Mouse (Mus musculus): ENCODE measurements around the gene Diexf. TPM values are rescaled to one million over a fixed set of nuclear protein-coding genes. Genes with fewer than 3 reads are reported as not detected.

Gene Diexf
- total RNA-seq, 4 experiments from 2014 or later: 17.0 to 21.9 (median 19.7) TPM

DNA sequence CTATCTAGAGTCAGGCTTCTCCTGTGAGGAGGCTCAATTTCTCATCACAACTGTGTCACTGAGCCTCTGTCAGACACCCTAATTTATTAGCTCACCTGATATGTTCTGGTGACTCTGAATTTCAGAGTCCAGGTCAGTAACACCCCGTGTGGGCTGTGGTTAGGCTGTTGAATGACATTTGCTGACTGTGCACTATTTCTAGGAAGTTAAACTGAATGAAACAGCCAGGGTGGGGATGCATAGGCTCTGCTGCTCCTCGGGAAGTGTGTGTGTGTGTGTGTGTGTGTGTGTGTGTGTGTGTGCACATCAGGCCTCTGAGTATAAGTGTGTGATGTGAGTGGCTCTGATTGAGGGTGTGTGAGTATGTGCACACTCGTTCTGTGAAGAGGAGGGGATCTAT lies 8.6 kb upstream of the Diexf start:
- no peak for DNase-seq (ENCODE audit: low spot score in 2 of 2)

DNA sequence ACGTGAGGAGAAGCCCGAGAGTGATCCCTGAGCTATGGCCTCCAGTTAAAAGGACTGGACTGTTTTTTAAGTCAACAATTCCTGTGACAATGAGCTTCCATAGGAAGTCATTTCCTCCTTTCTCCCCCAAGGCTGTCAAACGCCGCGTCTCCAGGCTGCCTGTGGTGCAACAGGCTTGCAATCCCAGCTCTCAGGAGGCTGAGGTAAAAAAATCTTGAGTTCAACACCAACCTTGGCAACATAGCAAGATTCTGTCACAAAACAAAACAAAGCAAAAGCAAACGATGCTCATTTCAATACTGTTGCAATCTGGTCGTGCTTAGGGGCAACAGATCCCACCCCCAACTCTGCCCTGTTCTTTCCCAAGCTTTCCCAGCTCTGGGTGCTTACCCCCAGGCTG lies 8.0 kb upstream of the Diexf start:
- no peak for DNase-seq (ENCODE audit: low spot score in 2 of 2)

DNA sequence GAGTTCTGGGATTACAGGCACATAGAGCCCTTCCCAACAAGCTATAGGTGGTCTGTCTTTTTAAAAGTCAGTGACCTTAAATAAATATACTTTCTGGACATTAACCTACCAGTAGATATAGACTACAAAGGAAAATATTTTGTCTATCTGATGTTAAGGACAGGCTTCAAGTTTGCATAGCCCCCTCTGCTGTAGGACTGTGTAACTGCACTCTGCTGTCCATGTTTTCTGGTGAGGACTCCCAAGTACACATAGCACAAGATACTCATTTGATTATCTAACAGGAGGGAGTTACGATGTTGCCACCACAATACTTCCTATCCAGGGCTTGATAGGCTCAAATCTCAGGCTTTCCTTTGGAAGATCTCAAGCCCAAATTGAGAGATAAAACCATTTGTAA lies 3.7 kb upstream of the Diexf start:
- DNase-seq (ENCODE audit: low spot score in 2 of 2): no peak

DNA sequence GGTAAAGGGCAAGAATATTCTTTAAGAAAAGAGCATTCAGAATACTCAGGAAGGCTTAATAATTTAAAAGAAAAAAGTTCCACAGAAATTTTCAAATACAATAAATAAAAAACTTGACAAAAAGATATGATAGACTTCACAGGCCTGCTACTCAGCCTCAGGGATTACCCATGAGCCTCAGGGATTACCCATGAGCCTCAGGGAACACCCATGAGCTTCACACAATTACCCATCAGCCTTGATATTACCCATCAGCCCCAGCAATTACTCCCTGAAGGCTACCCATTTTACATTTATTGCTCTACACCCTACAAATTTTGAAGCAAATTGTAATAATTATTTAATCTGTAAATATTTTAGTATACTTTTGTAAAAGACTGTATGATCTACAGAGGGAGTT lies 2.3 kb upstream of the Diexf start:
- DNase-seq (ENCODE audit: low spot score in 2 of 2): no peak

DNA sequence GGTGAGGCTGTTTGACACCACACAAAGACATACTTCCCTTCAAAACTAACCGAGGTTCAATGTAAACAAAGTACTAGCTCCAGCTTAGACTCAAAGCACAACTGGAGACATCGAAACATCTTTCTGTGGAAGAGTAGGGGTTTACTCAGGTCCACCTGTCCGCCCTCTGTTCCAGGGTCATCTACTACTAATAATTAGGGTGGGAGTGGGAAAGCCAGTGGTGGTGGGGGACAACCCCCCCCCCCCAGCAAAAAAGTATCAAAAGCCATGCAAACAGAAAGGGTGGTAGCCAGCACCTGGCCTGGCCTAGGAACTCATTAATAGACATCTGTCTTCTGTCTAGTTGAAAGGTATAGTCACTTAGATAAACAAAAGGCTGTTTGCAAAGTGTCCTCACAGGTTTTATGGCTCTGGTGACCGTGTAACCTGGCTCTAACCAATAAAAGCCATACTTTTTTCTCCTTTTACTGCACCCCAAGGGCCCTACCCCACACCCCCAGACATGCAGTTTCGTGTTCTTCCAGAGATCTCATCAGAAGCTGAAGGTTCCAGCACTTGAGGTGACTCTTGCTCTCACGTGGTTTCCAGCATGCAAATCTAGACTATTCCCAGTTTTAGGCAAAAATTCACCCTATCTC lies 1.4 kb upstream of the Diexf start:
- DNase-seq (ENCODE audit: low spot score in 2 of 2): no peak

DNA sequence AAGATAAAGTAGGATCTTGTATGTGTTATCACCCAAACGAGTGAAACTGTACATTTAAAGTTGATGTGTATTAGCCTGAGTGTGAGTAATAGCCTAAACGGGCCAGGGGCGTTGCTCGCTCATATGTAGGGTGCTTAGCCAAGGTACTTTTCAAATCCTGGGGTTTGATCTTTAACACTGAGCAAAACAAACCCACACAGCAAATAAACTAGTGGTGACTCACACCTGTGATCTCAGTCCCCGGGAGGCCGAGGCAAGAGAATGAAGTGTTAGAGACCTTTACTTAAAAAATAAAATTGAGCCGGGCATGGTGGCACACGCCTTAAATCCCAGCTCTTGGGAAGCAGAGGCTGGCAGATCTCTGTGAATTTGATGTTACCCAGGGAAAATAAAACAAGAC lies 767 bp upstream of the Diexf start:
- no peak for DNase-seq (ENCODE audit: low spot score in 2 of 2)

DNA sequence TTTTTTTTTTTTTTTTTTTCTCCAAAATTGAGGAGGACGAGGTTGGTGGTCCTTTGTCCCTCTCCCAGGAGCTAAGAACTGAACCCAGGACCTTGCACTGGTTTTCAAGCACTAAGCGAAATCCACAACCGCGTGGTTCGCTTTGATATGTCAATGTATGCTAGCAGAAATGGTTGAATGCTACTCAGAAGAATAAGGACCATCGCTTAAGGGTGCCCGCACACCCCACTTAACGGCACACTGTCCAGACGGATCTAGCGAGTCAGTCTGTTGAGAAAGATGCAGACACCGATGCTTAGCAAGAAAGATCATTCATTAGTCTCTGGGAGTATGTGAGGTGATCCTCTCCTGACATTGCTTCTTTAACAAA lies 369 bp upstream of the Diexf start:
- DNase-seq (ENCODE audit: low spot score in 2 of 2): peak in 1 of 2 experiments; percentile 25

DNA sequence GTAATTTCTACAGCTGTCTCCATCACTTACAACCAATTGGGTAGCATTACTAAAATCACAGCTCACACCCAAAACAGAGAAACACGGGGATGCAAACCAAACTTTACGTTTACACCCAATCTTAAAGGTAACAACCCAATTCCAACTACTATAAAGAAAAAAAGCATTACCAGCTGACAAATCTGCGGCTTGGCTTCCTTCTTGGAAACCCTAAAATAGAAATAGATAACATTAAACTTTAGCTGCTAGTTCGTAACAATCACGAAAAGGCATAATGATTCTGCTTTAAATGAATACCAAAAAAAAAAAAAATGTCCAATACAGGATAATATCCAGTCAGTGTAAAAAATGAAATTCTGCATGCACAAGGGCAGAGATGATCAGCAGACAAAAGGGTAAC lies 751 bp downstream of the Diexf start:
- no peak for DNase-seq (ENCODE audit: low spot score in 2 of 2)

DNA sequence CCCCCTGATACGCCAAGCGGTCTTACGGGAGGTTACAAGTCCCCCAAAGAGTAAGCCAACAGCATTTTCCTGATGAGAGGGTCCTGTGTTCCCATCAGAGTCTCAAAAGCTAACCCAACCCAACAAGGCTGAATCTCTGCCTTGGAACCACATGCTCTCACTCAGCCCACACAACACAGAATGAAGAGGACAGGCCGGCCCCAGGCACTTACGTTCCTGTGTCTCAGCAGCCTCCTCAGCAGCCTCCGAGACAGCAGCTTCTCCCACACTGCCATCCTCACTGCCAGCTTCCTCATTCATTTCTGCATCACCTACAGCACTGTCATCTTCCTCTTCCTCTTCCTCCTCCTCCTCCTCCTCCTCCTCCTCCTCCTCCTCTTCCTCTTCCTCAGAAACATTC lies 2.0 kb downstream of the Diexf start:
- no peak for DNase-seq (ENCODE audit: low spot score in 2 of 2)

DNA sequence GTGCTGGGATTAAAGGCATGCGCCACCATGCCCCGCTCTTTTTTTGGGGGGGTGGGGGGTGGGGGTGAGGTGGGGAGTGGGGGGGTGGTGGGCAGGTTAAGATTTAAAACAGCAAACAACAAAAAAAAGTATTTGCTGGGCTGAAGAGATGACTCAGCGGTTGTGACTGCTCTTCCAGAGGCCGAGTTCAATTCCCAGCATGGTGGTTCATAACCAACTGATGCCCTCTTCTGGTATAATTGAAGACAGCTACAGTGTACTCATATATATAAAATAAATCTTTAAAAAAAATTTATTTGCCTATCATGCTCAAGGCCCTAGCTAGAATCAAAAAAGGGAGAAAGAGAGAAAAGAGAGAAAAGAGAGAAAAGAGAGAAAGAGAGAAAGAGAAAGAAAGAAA lies 4.2 kb downstream of the Diexf start:
- DNase-seq (ENCODE audit: low spot score in 2 of 2): no peak

DNA sequence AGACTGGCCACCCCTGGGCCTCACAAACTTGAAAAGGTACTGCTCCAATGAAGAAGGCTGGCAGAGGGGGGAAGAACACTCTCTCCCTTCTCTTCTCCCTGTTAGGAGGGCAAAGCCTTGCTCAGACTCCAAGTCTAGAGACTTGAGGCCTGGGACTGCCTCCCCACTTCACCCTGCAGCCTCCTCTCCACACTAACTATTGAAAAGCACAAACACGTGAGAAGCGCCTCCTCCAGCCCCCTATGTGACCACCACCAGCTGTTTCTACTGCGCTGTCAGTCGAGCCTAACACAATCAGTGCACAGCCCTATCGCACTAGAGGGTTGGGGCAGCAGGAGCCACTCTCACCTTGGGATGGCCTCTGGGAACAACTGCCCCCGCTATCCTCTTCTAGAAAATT lies 6.8 kb downstream of the Diexf start:
- DNase-seq (ENCODE audit: low spot score in 2 of 2): no peak

DNA sequence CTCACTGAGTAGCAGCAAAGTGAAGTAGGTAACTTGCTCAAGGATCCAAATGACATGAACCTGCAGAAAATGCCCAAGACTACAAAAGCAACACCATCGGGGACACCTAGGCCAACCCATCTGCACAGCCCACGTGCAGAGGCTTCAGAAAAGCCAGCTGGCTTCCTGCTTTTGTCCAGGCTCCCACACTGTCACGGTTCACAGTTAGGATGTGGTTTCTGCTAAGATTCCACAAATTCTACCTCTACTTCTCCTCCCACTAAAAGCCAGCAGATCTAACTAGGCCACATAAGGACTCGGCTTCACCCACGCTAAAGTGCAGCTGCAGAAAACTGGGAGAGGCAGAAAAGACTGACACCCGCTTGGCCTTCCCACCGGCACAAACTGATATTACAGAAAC lies 7.3 kb downstream of the Diexf start:
- peak in 1 of 2 experiments; percentile 71 for DNase-seq (ENCODE audit: low spot score in 2 of 2)

DNA sequence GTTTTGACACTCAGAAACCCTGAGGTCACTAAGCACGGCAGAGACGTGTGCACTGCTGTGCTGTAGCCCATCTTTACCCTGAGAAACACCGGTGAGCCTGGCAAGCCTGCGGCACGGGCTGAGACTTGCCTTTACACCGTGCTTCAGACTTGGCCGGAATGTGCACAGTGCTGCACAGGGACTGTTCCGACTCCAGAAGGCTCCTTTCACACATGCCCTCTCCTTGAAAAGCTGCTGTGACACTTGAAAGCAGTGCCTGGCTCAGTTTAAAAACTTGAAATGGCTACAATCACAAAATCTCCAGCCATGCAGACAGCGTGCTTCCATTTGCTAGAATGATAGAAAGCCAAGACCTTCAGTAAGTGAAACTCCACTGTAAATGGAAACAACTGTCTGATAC lies 18.0 kb downstream of the Diexf start:
- DNase-seq (ENCODE audit: low spot score in 2 of 2): no peak

DNA sequence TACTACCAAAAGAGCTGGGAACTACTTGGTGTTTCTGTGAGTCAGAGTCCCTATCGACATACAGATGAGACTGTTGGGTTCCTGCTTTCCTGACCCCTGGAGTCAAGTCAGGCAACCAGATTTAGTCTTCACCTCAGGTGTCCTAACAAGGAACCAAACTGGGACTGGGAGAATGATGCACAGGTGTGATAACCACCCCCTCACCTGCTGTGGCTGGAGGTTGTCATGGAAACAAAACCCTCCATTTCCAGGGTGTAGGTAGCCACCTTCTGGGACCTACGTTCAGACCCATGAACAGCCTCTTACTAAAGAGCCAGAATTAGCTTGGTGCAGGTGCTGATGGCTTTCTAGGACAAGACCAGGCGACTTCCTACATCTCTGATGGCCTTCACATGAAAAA lies 27.1 kb downstream of the Diexf start:
- no peak for DNase-seq (ENCODE audit: low spot score in 2 of 2)

DNA sequence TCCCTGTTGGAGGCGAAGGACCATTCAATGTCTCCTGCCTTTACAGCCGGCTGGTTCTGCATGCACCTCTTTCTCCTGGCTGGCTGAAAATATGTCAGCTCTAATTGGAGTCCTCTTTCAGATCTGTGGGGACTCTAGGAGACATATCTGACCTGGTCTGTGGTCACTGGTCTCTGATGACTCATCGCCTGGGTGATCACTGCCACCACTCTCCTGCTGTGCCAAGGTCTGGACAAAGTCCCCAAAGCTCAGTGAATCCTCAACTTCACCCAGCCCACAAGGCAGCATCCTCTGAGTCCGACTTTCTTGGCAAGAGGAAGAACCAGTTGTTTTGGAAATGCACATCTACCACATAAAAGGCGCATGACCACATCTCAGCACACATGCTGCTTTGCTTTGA lies 27.5 kb downstream of the Diexf start:
- no peak for DNase-seq (ENCODE audit: low spot score in 2 of 2)

DNA sequence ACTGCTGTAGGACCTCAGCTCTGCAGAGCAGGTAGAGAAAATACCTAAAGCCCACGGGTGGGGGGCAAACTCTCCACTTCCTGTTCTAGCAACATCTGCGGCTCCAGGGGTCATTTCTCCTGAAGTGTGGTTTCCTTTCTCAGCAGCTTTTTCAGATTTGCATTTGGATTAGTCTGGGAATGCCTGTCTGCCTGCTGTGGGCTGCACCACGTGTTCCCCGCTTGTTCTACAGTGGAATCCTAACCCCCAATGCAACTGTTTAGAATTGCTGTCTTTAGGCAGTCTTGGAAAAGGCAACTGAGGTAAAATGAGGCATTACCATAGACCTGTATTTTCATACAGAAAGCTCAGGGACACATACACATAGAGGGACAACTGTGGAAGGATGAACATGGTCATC lies 28.0 kb downstream of the Diexf start:
- DNase-seq (ENCODE audit: low spot score in 2 of 2): no peak

DNA sequence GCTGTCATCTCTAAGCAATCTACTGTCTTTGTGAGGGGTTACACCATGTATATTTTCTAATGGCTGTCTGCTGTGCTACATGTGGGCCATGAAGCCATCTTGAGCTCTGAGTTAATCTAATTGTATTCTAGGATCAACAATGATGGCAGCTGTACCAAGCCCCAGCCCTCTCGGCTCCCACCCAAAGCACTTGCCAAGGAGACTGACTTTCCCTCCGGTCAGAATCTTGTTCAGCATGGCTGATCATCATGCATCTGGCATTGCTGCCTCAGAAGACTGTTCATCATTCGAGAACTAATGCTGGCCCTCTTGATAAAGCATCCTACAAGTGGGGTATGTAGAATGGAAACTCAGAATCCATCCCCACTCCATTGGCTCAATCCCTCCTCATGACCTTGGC lies 31.1 kb downstream of the Diexf start:
- no peak for DNase-seq (ENCODE audit: low spot score in 2 of 2)

DNA sequence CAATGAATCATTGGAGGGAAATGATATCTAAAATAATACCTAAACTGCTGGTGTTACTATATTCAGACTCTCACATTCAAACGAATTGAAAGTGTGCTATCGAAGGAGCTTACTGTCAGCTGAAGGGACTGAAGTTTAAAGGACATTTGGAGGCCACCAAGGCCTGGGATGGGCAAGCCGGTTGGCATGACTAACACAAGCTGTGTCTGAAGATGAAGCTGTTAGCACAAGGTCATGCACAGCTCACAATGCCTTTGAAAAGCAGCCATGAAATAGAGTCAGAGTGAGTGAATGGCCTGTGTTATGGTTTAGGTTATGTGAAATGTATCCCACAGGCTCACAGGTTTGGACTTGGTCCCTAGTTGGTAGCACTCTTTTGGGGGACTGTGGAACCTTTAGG lies 36.5 kb downstream of the Diexf start:
- no peak for DNase-seq (ENCODE audit: low spot score in 2 of 2)

DNA sequence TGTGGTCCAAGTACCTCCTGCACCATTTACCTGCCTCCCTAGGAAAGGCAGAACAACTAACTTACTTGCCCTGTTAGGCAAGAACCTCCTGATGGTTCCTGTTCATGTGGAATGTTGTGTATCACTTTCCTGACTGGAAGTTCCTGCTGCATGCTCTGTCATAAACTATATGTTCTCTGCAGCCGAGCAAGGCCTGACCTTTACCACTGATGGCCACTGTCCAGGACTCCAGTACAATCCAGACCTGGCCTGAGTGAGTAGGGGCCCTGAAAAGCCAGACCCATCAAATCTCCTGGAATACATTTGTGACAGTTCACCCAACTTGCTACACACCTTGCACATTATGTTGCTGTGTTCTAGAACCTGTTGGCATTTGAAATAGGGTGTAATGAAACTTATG lies 37.3 kb downstream of the Diexf start:
- no peak for DNase-seq (ENCODE audit: low spot score in 2 of 2)

DNA sequence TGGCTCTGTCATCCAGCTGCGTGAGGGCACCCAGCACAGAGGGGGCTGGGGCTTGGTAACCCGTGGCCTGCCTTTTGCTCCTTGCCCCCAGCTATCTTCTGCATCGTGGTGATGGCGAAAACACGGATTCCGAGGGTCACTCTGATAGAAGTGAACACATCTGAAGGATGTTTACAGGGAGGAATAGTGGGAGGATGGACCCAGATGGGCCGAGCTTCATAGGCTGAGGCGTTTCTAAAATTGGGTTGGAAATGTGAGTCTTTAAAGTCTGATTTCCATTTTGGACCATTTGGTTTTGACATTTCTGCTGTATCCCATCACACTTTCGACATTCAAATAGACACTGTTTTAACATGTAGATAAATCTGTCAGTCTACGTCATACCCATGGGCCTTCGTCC lies 39.2 kb downstream of the Diexf start:
- no peak for DNase-seq (ENCODE audit: low spot score in 2 of 2)

DNA sequence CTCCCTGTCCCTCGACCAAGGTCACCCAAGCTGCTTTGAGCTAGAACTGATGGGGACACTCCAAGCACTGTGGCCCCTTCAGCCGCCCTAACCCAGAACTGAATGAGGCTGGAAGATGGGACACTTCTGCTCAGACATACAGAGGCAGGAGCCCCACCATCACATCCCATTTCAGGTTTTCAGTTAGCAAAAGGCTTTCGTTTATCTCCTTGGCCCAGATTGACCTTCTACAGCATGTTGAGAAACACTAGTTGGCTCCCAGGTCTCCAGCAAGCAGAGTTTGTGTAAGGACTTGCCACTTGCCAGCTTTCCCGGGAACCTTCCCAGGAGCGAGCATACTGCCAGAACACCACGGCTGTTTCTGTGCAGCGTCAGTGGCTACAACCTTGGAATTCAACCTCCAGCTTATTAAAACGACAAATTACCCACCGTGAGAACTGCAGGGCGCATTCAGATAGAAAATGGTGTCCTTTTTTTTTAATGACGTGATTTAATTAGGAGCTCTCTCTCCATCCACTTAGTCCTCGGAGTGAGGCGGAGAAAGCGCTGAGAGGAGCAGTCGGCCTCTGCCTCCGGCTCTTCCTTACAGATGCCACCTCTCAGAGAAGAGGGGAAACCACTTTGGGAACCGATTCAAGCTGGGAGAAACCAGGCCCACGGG lies 39.7 kb downstream of the Diexf start:
- peak in 1 of 2 experiments; percentile 66 for DNase-seq (ENCODE audit: low spot score in 2 of 2)

DNA sequence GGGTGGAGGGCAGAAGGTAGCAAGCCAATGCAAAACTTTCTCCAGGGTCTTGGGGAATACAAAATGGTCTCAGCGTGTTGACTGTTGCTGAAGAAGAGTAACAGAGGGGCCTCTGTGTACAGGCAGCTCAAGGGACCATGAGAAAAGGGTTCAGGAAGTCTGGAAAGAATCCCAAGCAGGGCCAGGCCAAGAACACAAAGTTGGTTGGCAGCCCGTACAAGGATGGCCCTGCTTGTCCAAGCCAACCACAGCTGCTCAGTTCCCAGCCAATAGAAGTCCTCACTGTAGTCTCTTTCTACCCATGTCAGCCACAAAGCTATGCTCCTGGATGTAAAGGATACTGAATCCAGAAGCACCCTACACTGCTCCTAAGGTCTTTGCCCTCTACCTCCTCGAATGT lies 40.4 kb downstream of the Diexf start:
- DNase-seq (ENCODE audit: low spot score in 2 of 2): no peak

DNA sequence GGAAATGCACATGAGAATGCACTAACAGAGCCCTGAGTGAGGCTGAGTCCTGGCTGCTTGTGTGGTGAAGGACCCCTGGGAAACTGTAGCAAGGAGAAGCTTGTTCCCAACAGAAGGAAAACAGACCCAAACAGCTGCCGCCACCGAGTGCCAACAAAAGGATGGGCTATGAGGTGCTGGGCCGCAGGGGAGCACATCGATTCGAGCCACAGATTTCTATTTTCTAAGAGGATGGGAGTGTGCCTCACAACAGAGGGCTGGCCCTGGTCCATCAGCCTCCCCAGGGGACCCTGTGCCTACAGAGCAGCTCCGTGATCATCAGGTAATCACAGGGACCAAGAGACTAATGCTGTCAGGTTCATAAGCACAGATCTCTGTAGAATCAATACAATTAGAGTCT lies 40.9 kb downstream of the Diexf start:
- no peak for DNase-seq (ENCODE audit: low spot score in 2 of 2)

Data from left cerebral cortex, adult 8-10 months (tissue).